Mouse (Mus musculus) layer of hippocampus, adult 8-10 months (tissue): ENCODE results near the gene Foxj3. TPM values are rescaled to one million over a fixed set of nuclear protein-coding genes. Genes with fewer than 3 reads are reported as not detected.
"Not testable (repeated sequence)": the region's sequence is repeated elsewhere in the genome, so short reads cannot be mapped to it uniquely, and the experiment has no call there.

Source experiments
- DNase-seq, 2 experiments: peaks; one replicate each; pipeline ENCODE4 v3.0.0; 2022; ENCODE audit warnings: low spot score in 2 of 2
- total RNA-seq, 4 experiments: library from RNA; stranded (reverse); gene quantifications; 2 replicates each; pipeline ENCODE4 v1.2.4; 2022

The Foxj3 gene
- total RNA-seq = 10 to 100 TPM; 71.9 to 96.3 (median 78.0) TPM

DNA sequence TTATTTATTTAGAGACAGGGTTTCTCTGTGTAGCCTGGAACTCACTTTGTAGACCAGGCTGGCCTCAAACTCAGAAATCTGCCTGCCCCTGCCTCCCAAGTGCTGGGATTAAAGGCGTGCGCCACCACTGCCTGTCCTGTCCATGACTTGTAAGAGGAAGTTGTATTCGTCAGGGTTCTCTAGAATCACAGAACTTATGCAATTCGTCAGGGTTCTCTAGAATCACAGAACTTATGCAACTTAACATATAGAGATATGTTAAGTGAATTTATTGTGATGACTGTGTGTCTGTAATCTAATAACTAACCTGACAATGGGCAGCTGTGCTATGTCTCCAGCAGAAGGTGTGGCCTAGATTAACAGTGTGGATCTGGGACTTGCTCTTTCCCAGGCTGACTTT lies at the start of gene Foxj3:
Foxj3 (plus strand) TSS at position 390 of the 400 bp plus-strand sequence.
- not testable (repeated sequence) for DNase-seq

DNA sequence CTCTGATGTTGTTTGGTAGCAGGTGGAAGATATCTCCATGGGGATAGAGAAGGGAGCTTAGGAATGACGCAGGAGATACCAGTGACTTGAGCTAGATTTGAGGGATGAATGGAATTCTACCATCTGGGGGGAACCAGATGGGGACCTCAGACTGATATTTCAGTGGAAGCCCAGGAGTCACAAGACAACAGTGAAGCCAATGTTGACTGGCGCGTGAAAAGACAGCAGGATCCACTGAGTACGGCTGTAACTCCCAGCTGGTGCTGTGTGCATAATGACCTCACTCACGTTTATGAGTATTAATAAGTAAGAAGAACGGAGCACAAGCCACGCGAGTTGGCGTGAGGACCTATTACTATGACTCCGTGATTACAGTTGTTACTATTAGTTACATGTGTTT lies 47.1 kb upstream of the Foxj3 start:
- DNase-seq = peak in 1 of 2 experiments; percentile 23

DNA sequence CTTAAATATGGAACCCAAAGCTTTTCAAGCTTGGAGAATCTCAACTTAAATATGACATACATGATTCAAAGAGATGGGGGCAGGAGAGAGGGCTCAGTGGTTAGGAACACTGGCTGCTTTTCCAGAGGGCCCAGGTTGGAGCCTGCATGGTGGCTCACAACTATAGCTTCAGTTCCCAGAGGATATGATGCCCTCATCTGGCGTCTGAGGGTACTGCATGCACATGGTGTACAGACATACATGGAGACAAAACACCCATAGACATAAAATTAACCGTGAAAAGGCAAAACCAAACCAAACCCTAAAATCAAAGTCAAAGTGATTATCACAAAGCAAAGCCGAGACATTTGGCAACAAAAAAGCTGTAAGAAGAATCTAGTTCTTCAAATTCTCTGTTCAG lies 46.0 kb upstream of the Foxj3 start:
- no peak for DNase-seq

DNA sequence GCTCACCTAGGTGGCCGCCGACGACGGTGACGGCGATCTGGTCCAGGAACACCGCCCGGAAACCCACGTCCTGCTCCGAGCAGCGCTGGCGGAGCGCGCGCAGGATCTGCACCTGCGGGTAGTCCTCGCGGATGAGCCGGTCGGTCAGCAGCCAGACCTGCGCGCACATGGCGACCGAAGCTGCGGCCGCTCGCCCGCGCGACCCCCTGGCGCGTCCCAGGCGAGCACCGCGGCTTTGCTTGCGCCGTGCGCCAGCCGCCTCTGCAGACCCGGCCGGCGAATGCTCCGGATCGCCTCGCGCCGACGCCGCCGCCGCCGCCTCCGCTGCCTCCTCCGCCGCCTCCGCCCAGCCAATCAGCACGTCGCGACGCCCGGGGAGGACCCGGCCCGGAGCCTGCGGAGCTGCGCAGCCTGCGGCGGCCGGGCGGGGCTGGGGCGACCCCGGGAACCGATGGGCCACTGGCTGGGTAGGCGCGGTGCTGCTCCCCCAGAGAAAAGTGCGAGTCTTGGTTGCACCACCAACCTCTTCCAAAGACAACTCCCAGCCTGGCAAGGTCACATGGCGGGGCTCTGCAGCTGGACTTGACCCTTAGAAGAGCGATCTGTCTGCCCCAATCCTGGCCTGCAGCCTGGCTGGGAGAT lies 44.4 kb upstream of the Foxj3 start, which contains the start of gene Rimkla:
Rimkla (minus strand) TSS at position 338 of the 642 bp plus-strand sequence.
- peak; percentile 25 to 62 for DNase-seq

DNA sequence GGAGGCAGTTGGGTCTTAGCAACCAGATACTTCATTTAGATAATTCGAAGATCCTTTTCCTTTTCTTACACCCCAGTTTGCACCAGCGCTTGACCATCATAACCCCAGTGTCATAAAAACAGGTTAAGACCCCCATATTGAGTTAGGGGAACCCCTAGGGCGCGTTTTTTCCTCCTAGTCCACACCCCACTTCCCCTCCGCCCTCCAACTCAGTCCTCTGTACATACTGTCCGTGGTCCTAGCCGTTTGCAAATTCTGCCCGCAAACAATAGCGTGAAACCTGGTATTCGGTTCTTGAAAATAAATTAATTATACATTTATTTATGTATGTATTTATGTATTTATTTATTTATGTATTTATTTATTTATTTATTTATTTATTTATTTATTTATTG lies 43.9 kb upstream of the Foxj3 start:
- DNase-seq = no peak

DNA sequence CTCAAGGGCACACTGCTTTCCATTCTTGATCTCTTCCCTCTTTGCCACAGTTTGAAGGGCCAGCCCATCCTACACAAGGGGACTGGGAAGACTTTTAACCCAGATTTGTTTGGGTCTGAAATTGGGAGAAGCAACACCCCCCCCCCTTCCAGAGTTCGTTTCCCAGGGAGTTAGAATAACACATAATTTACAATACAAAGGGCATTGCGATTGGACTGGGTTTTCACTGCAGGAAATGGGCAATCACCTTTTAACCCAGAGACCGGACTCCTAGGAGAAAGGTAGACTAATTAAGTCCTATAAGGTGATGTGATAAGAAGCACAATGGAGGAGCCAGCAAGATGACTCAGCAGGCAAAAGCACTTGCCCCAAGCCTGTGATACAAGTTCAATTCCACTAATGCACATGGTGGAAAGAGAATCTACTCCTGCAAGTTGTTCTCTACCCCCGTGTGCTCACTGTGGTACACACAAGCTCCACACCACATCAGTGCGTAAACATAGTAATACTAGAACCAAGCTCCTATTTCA lies 38.4 kb upstream of the Foxj3 start:
- no peak for DNase-seq

DNA sequence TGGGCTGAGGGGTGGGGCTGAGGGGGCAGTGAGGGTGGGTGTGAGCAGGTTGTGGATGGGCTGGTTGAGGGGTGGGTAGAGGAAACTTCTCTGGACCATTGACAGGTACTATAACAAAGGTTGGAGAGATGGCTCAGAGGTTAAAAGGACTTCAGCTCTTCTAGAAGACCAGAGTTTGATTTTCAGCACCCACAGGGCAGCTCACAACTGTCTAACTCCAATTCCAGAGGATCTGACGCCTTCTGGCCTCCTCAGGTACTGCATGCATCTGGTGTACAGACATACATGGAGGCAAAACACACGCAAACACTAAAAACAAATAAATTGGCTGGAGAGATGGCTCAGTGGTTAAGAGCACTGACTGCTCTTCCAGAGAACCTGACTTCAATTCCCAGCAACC lies 25.2 kb upstream of the Foxj3 start:
- no peak for DNase-seq

DNA sequence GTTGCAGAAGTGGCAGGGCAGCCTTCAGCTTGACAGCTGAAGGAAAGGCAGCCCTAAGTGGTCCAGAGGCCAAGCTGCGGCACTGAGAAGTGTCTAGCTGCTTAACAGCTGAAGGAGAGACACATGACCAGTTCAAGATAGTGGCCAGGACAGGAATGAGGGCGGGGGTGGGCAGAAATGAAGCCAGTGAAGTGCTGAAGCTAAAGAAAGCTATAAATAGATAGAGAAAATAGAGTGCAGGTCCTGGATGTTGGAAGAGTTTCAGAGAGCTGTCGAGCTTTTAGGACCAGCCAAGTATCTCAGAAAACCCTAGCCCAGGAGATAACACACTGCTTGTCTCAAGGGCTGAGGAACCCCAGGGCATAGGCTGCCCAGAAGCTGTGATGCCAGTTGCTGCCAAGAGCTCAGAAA lies 24.1 kb upstream of the Foxj3 start:
- no peak for DNase-seq

DNA sequence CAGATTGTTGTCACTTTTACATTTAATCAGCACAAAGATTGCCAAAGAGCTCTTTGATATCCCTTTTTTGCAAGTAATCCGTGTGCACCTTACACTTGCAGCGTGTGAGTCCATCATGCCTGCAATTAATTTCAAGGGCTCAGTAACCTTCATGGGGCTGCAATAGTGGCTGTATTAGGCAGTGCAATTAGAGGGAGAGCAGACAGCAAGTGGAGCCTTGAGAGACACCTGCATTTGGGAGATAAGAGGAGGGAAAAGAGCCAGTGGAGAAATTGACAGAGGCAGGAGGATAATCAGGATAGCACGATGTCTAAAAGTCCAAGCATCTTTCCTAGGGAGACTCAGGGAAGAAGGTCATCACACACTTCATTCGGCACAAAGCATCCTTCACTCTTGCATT lies 13.2 kb upstream of the Foxj3 start:
- no peak for DNase-seq

DNA sequence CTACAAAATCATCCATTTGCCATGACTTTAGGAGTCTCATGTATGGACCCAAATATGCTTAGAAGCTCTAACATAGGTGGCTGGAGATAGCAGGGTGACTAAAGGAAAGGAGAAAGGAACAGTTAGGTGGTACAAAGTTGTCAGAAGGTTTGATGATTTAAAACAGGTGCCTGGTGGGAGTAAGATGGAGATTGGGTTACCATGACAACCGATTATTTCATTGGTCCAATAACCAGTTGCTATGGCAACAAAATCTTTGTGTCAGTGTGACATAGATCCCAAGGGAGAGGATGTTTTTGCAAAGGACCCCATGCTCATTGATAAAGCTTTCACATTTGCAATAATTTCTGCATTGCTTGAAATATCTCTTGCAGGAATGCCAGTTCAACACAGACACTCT lies 12.8 kb upstream of the Foxj3 start:
- DNase-seq = peak in 1 of 2 experiments; percentile 19

DNA sequence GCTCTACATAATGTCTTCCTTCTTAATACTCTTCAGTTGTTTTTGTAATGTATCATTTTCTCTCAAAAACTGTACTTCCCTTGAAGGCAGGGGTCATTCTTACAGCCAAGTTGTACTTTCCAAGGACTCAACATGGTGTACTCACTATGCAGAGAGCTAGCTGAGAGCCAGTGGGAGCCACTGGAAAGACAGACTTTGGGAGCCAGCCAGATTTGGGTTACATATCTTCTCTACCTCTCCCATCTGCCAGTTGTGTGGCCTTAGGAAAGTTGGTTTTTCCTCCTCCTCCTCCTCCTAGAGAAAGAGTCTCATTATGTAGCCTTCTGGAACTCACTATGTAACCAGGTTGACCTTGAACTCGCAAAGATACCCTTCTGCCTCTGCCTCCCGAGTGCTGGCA lies 12.3 kb upstream of the Foxj3 start:
- no peak for DNase-seq

DNA sequence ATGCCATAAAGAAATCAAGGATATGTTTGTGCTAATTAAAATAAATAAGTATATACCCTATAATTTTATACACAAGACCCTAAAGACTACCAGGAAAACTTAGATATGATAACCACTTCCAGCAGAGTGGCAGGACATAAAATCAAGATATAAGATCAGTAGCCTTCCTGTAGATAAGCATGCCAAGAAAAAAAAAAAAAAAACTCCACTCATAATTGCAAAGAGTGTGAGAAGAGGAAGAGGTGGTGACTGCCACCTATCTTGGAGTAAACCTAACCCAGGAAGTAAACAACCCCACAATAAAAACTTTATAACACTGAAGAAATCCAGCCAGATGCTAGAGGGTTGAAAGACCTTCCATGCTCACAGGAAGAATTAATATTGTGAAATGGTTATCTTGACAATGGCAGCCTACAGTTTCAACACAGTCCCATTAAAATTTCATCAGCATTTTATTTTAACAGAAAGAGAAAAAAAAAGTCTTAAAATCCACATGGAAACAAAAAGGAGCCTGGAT lies 10.4 kb upstream of the Foxj3 start:
- DNase-seq = no peak

DNA sequence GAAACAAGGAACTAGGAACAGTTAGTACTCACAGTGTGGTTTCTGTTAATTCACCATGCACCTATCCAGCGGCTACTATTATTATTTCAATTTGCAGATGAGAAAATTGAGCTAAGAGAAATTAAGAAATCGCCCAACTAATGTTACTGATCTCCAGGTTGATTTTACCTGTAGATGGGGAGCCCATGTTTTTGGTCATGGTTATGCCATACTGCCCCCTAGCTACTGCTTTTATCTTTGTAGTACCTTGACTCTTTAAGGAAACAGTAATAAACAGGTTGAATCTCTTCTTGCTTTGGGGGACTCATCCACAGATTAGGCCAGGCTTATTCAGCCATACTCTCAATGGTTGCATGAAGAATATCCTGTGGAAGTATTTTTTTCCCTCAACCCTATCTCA lies 5.0 kb upstream of the Foxj3 start:
- no peak for DNase-seq

DNA sequence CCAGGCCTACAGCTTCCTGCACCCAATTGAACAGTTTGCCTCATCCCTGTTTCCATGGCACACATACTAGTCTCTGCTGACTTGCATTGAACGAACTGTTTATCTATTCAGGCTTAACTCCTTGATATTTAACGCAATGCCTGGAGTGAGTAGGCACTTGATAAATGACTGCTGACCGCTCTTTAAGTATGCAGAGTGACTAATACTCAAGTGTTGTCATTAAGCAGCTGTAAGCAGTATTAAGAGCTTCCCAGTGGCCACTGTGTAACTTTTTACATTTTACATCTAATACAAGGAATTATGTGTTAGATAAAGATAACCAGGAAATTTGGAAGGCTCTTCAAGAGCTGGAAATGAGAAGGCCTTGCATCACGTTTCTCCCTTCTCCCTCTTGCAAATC lies 1.7 kb upstream of the Foxj3 start:
- no peak for DNase-seq

DNA sequence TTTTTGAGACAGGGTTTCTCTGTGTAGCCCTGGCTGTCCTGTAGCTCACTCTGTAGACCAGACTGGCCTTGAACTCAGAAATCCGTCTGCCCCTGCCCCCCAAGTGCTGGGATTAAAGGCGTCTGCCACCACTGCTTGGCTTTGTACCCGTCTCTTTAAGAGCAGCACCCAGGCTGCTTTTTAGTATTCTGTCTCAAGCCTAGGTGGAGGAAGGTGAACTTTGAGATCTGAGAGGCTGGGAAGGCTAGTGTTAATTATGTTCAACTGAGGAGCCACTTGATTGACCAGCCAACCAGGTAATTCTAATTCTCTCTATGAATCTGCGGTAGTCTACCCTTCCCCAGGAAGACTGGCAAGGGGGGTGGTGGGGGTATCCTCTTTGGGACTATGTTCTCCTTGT lies 632 bp downstream of the Foxj3 start:
- DNase-seq = no peak

DNA sequence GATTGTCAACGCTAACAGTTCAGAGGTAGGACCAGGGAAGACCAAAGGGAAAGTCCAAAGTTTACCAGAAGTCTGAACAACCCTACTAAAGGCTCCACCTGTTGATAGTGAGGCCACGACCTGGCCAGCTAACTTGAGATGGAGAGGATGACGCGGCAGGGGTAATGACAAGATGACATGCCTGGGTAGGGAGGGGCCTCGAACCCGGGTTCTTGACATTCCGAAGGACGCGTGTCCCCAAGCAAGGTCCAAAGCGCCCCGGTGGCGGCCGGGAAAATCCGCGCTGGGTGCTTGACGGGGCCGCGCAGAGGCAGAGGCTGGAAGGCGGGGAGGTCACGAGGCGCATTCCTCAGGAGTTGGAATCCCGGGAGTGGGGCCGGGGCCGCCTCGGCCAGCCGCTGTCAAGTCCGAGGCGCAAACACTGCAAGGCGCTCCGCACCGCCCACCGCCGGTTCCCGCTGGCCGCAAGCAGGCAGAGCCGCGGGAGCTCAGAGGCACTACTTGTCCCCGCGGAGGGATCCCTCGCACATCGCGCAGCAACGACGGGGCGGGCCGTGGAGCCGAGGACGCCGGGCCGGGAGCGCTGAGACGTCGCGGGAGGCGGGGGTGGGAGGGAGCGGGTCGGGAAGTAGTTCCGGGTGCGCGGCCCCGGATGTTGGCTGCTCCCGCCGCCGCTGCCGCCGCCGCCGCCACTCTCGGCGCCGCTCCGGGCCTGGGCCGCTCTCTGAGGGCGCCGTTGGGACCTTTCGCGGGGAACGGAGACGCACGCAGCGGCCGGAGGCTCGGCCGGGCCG lies 2.4 kb downstream of the Foxj3 start, which contains the start of gene Frg2f1:
Frg2f1 (minus strand) TSS at position 499 of the 794 bp plus-strand sequence.
- DNase-seq = peak; percentile 90 to 95

DNA sequence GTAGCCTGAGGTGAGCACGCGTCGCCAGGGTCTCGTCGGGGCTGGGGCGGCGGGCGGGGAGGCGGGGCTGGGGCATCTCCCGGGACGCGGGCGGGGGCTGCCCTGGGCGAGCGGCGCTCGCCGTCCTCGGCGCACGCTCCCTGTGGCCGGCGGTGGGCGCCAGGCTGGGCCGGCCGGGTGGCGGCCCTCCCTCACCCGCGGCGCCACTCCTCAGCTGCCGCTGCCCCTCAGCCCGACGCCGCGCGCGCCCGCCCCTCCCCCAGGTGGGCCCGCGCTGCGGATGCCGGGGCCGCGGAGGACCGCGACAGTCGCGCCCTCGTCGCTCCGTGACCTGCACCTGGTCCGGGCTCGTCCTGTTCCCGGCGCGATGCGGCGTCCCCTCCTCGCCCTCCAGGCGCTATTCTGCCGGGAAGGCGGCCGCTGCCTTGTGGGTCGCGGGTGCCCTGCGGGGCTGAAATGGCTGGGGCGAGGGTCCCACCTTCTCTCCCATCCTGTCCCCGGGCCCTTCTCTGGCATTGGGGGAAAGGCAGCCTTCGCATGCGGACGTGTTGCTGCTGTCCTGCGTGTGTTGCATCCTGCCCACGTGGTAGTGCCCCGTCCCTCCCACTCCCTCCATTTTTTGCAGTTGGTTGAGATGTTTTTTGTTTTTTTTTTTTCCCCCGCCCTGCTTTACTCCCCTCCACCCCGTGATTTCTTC lies 3.2 kb downstream of the Foxj3 start:
- no peak for DNase-seq

DNA sequence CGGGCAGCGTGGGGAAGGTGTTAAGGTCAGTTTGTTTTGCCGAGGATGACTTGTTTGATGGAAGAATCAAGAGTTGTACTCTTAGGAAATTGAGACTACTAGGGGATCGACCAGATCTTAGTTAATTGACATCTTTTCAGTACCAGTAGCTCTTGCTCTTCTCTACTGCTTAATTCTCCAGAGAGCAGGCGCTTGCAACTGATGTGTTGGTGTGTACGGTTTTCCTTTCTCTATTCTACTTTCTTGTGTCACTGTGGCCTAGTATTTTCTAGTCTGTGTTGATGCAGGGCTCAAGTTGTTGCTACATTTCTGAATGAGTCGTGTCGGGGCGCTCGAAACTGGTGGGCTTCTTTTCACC lies 3.7 kb downstream of the Foxj3 start:
- DNase-seq = no peak

DNA sequence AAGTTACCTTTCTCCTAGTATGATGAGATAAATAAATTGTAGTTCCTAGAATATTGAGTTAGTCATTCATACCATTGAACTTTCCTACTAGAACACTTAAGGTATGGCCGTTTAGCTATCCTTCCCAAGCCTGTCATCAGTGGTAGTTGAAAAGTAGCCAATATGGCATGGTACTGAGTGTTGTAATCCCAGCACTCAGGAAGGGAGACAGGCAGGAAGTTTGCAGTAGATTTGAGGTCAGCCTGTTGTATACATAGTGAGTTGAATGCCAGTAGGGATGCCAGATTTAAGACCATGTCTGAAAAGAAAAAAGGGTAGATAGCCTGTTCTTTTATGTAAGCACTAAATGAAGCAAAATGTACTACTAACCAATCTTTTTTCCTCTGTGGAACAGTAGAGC lies 14.1 kb downstream of the Foxj3 start:
- no peak for DNase-seq

DNA sequence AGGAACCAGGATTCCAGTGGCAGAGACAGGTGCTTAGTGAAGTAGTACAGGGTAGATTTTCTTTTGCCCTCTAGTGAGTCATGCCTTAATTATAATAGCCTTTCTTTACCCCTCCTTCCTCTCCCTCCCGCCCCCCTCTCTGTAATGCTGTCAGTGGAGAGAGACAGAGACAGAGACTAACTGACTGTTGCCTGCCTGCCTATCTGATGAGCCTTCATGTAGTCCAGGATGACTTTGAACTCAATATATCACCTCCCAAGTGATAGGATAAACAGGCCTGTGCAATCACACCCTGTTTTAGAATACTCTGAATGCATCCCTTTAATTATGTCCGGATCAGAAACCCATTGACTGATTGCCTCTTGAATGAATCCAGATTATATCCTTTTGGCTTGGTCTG lies 18.7 kb downstream of the Foxj3 start:
- DNase-seq = no peak

DNA sequence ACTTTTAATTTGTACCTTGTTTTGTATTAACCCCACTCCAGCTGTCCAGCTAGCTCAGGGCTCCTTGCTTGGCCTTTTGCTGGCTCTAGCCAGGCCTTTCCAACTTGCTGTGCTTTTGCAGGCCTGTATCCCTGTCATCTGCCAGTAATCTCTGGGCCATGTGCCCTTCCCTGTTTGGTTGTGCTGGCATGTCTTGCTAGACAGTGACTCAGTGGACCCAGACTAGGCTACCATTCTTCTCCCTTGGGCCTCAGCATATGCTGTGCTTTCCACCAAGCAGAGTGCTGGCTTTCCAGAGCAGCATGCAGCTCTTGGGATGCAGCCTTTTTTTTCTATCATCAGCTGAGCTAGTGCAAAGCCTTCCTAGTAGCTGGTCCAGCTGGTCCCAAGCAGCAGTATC lies 26.3 kb downstream of the Foxj3 start:
- no peak for DNase-seq

DNA sequence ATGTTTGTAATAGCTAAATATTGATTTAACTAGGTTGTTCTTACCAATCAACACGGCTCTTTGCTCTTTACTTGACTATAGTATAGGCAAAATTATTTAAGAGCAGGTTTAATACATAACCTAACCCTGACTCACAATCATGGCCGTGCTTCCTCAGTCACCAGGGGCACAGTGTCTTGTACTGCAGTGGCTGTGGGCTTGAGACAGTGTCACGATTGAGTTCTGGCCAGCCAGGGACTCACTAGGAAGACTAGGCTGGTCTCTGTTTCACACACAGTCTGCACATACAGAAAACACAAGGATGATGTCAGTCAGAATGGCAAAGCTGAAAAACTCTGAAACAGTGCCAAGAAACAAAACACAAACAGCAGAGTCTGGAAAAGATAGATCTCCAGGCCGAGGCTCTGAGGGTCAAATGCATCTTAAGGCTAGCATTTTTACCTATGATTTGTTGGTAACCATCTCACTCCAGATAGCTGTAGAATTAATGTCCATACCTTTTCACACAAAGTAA lies 29.6 kb downstream of the Foxj3 start:
- DNase-seq = no peak
